Comparison of ENCODE assay signal across 16 mouse cellular contexts in the genomic region with DNA sequence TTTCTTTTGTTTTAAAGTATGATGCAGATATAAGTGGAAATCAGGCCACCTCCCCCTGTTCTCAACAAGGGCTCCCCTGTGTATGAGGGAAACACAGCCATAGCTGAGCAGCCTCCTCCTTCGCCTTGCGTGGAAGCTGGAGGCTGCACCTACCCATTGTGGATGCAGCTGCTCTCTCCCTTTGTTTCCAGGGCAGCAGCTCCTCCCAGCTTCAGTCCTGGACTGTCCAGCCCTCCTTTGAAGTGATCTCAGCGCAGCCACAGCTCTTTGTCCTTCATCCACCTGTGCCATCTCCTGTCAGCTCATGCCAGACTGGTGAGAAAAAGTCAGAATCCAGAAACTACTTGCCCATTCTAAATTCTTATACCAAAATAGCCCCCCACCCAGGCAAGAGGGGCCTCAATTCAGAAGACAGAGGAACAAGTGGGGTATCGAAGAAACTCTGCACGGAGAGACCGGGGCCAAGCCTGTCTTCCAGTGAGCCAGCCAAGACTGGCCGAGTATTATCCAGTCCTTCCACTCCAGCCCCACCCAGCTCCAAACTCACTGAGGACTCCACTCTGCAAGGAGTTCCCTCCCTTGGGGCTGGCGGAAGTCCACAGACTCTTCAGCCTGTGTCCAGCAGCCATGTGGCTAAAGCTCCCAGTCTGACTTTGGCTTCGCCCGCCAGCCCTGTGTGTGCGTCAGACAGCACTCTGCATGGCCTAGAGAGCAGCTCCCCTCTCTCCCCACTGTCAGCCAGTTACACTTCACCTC. TPM values are rescaled to one million over a fixed set of nuclear protein-coding genes. Genes with fewer than 3 reads are reported as not detected.
DNase-seq lines count a peak whose midpoint lies in the region; ATAC-seq lines count a peak whose summit lies in the region.
"Had no signal": no experiment of that assay in that cellular context is flagged by ENCODE, and none has a peak within 500 bp of the region (broad histone marks: within the 10 kb centered on the region; RNA-seq: fewer than 3 reads in every experiment).

No protein-coding gene starts in this region.

- H3K9ac ChIP-seq in midbrain, embryonic 15.5 days, result no peak overlapping the region
- no peak overlapping the region for H3K9ac ChIP-seq in stomach, embryonic 16.5 days (ENCODE audit: low read length)
- H3K9ac ChIP-seq: limb, embryonic 12.5 days had no signal

- H3K9me3 ChIP-seq in midbrain, embryonic 10.5 days (replicated peaks), result no peaks in the 10 kb centered on the region
- H3K9me3 ChIP-seq in midbrain, embryonic 15.5 days, result no peaks in the 10 kb centered on the region
- H3K9me3 ChIP-seq in stomach, embryonic 16.5 days (replicated peaks; ENCODE audit: control insufficient read depth, low read length), result no peaks in the 10 kb centered on the region
- H3K9me3 ChIP-seq: limb, embryonic 12.5 days had no signal

- 77% methylated on average over 11 of the region's 11 CpGs for WGBS in midbrain, embryonic 10.5 days
- 62% methylated on average over 11 of the region's 11 CpGs for WGBS in midbrain, embryonic 15.5 days
- WGBS in stomach, embryonic 16.5 days, result 87% methylated on average over 11 of the region's 11 CpGs

- H3K27me3 ChIP-seq in midbrain, embryonic 10.5 days (ENCODE audit: low read depth, poor library complexity, severe bottlenecking), result no peaks in the 10 kb centered on the region
- H3K27me3 ChIP-seq in midbrain, embryonic 15.5 days (replicated peaks), result no peaks in the 10 kb centered on the region
- H3K27me3 ChIP-seq in stomach, embryonic 16.5 days (ENCODE audit: control insufficient read depth, insufficient read depth, low read length), result no peaks in the 10 kb centered on the region
- H3K27me3 ChIP-seq: limb, embryonic 12.5 days had no signal

- H3K4me2 ChIP-seq in midbrain, embryonic 15.5 days, result no peak overlapping the region
- no peak overlapping the region for H3K4me2 ChIP-seq in stomach, embryonic 16.5 days (ENCODE audit: low read depth, low read length)
- H3K4me2 ChIP-seq: limb, embryonic 12.5 days had no signal

- H3K4me1 ChIP-seq in midbrain, embryonic 10.5 days, result peaks cover 12% of the 10 kb centered on the region
- no peaks in the 10 kb centered on the region for H3K4me1 ChIP-seq in midbrain, embryonic 15.5 days
- no peaks in the 10 kb centered on the region for H3K4me1 ChIP-seq in stomach, embryonic 16.5 days (ENCODE audit: control insufficient read depth, insufficient read depth, low read length)
- H3K4me1 ChIP-seq: limb, embryonic 12.5 days had no signal

- peak; percentile 51 for DNase-seq in cerebellum, adult 11 months
- peak; percentile 22 for DNase-seq in midbrain, embryonic 10.5 days (ENCODE audit: low spot score)
- DNase-seq in heart, postnatal 14 days, result peak; percentile 67
- no peak for DNase-seq in MN1 (ENCODE audit: low spot score)
- DNase-seq in thymus, postnatal 14 days, result no peak
- DNase-seq: adrenal gland, adult 2 months; kidney, postnatal 10 days; thymus, postnatal 36 days had no signal

- intact Hi-C loops in heart, postnatal 14 days (cut with DNase I), result no loop called here

- H3K4me3 ChIP-seq in midbrain, embryonic 10.5 days, result no peak overlapping the region
- H3K4me3 ChIP-seq in midbrain, embryonic 15.5 days, result no peak overlapping the region
- H3K4me3 ChIP-seq in stomach, embryonic 16.5 days (replicated peaks; ENCODE audit: low read length), result no peak overlapping the region
- H3K4me3 ChIP-seq: limb, embryonic 12.5 days had no signal

- no peak; the same call in 1 of the 2 replicates for ATAC-seq in cerebellum, adult (ENCODE audit: insufficient number of reproducible peaks, low FRiP score, low TSS enrichment)
- no peak; the same call in 1 of the 2 replicates for ATAC-seq in midbrain, embryonic 15.5 days (replicated peaks)
- no peak for ATAC-seq in stomach, embryonic 16.5 days (ENCODE audit: insufficient read depth, low FRiP score)
- ATAC-seq: forebrain, embryonic 16.5 days had no signal

- peaks cover 97% of the 10 kb centered on the region for H3K36me3 ChIP-seq in midbrain, embryonic 10.5 days
- peaks cover 32% of the 10 kb centered on the region; the same call in 1 of the 2 replicates for H3K36me3 ChIP-seq in midbrain, embryonic 15.5 days (replicated peaks)
- peaks cover 14% of the 10 kb centered on the region; the same call in 1 of the 2 replicates for H3K36me3 ChIP-seq in stomach, embryonic 16.5 days (ENCODE audit: control insufficient read depth, insufficient read depth, low read length)

- peak overlapping the region; percentile 75 for H3K27ac ChIP-seq in midbrain, embryonic 10.5 days (replicated peaks)
- H3K27ac ChIP-seq in midbrain, embryonic 15.5 days, result no peak overlapping the region
- H3K27ac ChIP-seq in stomach, embryonic 16.5 days (ENCODE audit: low read length), result 0 out of 2 replicates have a peak overlapping the region, but pooled peaks have one; percentile 48
- H3K27ac ChIP-seq: limb, embryonic 12.5 days; macrophage had no signal

RNA-seq across cellular contexts. Expression of a gene that starts 14.9 kb away (rescaled TPM):
- polyA plus RNA-seq in midbrain, embryonic 10.5 days (2016; fragmentation: Nextera tagmentation; extraction: Ambion mirVana), result 33.2 and 35.5 TPM in 2 replicates
- 55.0 and 56.0 TPM in 2 replicates for polyA plus RNA-seq in midbrain, embryonic 15.5 days (2015; fragmentation: Nextera tagmentation; extraction: Ambion mirVana)
- total RNA-seq in heart, postnatal 14 days (2021), result 10 to 100 TPM; 44.2 to 45.6 TPM
- polyA plus RNA-seq in stomach, embryonic 16.5 days (2015; fragmentation: Nextera tagmentation; extraction: Ambion mirVana), result 17.8 and 18.1 TPM in 2 replicates

RNA-seq across cellular contexts. Expression of a gene that starts 28.5 kb away (rescaled TPM):
- 0.15 and 0.24 TPM in 2 replicates for polyA plus RNA-seq in midbrain, embryonic 10.5 days (2016; fragmentation: Nextera tagmentation; extraction: Ambion mirVana)
- 17.8 and 21.8 TPM in 2 replicates for polyA plus RNA-seq in midbrain, embryonic 15.5 days (2015; fragmentation: Nextera tagmentation; extraction: Ambion mirVana)
- total RNA-seq in heart, postnatal 14 days (2021), result not detected
- polyA plus RNA-seq in stomach, embryonic 16.5 days (2015; fragmentation: Nextera tagmentation; extraction: Ambion mirVana), result 0.43 and 0.91 TPM in 2 replicates
- total RNA-seq: MEL had no signal
- polyA plus RNA-seq: macrophage had no signal

RNA-seq across cellular contexts. Expression of a gene that starts 59.4 kb away (rescaled TPM):
- polyA plus RNA-seq in midbrain, embryonic 10.5 days (2016; fragmentation: Nextera tagmentation; extraction: Ambion mirVana), result 0.14 and 0.75 TPM in 2 replicates
- polyA plus RNA-seq in midbrain, embryonic 15.5 days (2015; fragmentation: Nextera tagmentation; extraction: Ambion mirVana), result 11.1 and 12.7 TPM in 2 replicates
- total RNA-seq in heart, postnatal 14 days (2021), result under 1 TPM in 1 of 2 experiments, not detected in 1; 0.07 TPM
- 1.2 and 2.1 TPM in 2 replicates for polyA plus RNA-seq in stomach, embryonic 16.5 days (2015; fragmentation: Nextera tagmentation; extraction: Ambion mirVana)
- polyA plus RNA-seq: heart, embryonic 16.5 days; limb, embryonic 12.5 days; macrophage had no signal

Comparison
In these comparisons a context has a peak if more than half of its experiments do, and no peak if none do; other contexts are left out.
1. DNase-seq: peak in cerebellum, adult 11 months (single experiment), midbrain, embryonic 10.5 days (single experiment) and heart, postnatal 14 days (2 of 2); none in MN1 (single experiment) and thymus, postnatal 14 days (single experiment).